Mouse (Mus musculus) heart, adult 11 months (tissue): ENCODE data around the gene Timeless.
"Not testable (repeated sequence)": the region's sequence is repeated elsewhere in the genome, so short reads cannot be mapped to it uniquely, and the experiment has no call there.

ENCODE experiments used
- DNase-seq: peaks from one replicate; pipeline ENCODE4 v3.0.0; 2022

Timeless gene

GRCm38 (mm10) chr10:128214112-128214511, 17.8 kb upstream of the Timeless start:
- not testable (repeated sequence) for DNase-seq

DNA sequence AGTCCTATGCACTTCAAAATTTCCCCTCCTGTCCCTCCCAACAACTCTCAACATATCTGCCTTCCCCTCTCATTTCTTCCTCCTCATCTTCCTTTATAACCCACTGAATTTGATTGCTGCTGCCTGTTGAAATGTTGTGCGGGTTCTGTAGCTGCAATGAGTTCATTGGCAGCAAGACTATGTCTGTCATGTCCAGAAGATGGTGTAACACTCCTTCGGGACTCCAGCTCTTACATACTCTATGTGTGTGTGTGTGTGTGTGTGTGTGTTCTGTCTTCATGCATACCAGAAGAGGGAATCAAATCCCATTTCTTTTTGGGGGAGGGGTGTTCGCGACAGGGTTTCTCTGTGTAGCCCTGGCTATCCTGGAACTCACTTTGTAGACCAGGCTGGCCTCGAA, 16.9 kb upstream of the Timeless start:
- no peak for DNase-seq

GRCm38 (mm10) chr10:128218387-128219117, 13.3 kb upstream of the Timeless start:
- no peak for DNase-seq

DNA sequence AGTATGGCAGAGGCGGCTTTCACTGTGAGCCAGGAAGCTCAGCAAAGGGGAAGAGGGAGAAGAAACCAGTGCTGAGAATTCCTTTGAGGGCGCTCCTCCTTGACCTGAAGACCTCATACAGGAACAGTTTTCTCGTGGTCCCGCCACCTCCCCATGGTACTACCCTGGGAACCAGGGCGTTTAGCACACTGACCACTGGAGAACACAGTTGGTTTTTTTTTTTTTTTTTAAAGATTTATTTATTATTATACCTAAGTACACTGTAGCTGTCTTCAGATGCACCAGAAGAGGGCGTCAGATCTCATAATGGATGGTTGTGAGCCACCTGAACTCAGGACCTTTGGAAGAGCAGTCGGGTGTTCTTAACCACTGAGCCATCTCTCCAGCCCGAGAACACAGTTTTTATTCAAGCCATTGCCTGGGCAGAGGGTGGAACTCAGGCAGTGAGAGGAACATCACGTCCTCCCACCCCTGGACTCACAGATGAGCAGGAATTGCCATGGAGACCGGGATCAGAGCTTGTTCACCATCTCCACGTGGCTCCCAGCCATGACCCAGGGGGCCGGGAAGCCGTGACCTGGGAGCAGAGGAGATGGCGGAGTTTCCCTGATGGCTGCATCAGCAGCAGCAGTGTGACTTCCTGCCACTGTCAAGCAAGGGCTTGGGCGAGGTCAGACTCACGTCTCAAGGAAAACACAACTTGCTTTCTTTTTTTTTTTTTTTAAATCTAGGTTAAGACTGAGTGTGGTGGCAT, 10.2 kb upstream of the Timeless start:
- DNase-seq = peak; percentile 92

GRCm38 (mm10) chr10:128225064-128225463, 6.8 kb upstream of the Timeless start:
- DNase-seq = peak; percentile 81

- DNase-seq = no peak
Observed at GRCm38 (mm10) chr10:128225538-128225937, 6.3 kb upstream of the Timeless start, which contains the start of gene Mip. TSS of gene Mip (plus strand) at chr10:128225838.

DNA sequence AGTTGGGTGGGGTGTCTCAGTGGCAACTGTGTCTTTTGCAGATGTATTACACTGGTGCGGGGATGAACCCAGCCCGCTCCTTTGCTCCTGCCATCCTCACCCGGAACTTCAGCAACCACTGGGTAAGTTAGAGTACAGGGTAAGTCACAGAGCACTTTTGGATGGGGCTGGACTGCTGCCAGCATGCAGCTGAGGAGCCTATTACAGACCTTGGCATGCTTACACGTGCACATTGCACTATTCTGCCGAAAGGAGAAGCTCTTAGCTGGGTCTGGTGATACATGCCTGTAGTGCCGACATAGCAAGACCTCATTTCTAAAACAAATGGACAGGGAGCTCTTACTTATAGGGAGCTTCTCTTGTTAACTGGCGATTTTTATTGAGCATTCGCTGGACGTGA, 4.3 kb upstream of the Timeless start:
- no peak for DNase-seq

- DNase-seq = no peak
Observed at GRCm38 (mm10) chr10:128228009-128228408, 3.9 kb upstream of the Timeless start.

- peak; percentile 86 for DNase-seq
Observed at GRCm38 (mm10) chr10:128230582-128230981, 1.3 kb upstream of the Timeless start.

- DNase-seq = peak; percentile 86
Observed at GRCm38 (mm10) chr10:128231146-128231545, 719 bp upstream of the Timeless start.

DNA sequence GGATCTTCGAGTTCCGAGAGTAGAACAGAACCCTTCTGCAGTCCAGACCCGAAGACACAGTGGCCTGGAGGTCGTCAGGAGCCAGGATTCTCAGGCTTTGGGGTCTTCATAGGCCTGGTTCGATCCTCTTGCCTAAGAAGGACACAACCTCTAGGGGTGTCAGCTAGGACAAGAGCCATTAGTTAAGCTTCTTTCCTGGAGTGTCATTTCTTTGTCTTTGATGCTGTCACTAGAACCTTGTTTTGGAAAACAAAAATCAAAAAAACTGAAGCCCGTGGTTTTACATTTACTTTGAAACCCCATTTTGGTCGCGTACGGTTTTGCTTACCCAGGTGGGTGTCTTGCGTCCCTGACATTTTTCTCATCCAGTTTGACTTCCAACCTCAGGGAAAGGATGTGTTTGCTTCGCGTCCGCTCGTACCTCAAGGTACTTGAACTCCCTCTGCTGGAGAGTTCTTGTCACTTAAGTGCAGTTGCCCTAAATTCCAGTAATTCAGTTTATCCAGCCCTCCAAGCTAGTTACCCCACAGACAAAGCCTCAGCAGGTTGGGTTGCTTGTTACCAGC, 638 bp downstream of the Timeless start:
- DNase-seq = peak; percentile 94

DNA sequence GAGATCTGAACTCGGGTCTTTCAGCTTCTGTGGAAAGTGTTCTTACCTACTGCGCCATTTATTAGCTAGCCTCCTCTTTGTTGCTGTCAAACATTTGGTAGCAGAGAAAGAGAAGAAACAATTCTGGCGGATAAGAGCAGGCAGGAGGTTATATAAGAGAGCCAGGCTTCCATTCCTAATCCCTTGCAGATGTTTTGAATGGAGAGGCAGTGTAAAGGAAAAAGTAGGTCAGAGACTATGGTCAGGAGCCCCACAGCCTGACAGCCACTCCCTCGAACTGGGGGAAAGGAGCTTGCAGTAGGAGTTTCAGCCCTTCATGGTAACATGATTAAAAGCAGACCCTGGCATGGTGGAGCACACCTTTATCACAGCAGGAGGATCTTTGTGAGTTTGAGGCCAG, 4.5 kb downstream of the Timeless start:
- no peak for DNase-seq

GRCm38 (mm10) chr10:128237807-128238480, 6.1 kb downstream of the Timeless start:
- DNase-seq = peak; percentile 98

GRCm38 (mm10) chr10:128239140-128239539, 7.3 kb downstream of the Timeless start:
- no peak for DNase-seq

- no peak for DNase-seq
Observed at GRCm38 (mm10) chr10:128240131-128240530, 8.3 kb downstream of the Timeless start.

DNA sequence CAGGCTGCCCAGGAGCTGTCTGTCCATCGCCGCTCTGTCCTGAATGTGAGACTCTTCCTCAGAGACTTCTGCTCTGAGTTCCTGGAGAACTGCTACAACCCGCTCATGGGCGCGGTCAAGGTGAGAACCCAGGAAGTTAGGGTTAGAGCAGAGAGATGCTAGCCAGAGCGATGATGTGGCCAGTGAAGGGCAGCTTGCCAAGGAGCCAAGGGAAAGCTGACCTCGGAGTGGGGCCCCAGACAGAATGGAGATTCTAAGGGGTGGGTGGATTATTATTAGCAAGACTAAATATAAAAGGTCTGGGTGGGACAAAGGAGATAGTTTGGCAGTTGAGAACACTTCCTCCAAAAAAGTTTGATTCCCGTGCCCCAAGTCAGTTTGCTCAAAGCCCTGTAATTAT, 11.4 kb downstream of the Timeless start:
- DNase-seq = peak; percentile 94

DNA sequence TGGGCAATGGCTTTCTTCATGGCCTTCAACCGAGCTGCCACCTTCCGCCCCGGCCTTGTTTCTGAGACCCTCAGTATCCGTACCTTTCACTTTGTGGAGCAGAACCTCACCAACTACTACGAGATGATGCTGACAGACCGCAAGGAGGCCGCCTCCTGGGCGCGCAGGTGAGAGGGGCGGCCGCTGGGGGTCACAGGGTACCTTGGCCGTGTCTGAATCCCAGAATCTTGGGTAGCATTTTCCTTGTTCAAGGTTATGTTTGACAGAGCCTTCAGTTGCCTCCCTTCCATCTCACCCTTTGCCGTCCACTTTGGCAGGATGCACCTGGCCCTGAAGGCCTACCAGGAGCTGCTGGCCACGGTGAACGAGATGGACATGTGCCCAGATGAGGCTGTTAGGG, 12.3 kb downstream of the Timeless start:
- DNase-seq = peak; percentile 91

- peak; percentile 99 for DNase-seq
Observed at GRCm38 (mm10) chr10:128247020-128247732, 15.3 kb downstream of the Timeless start.

DNA sequence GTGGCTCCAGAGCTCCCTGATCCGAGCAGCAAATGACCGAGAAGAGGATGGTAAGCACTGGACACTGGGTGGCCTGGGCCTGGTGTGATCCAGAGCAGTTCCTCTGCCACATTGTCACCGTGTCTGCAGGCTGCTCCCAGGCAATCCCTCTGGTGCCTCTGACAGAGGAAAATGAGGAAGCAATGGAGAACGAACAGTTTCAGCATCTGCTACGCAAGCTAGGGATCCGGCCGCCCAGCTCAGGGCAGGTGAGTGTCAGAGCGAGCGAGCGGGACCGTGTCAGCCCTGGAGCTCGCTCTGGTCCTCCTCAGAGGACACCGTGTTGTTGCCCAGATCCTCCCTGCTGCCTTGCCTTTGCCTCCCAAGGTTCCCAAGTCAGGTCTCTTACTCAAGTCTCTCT, 18.7 kb downstream of the Timeless start:
- peak; percentile 91 for DNase-seq

GRCm38 (mm10) chr10:128253677-128254255, 21.9 kb downstream of the Timeless start, which contains the start of gene Apon:
TSS of gene Apon (plus strand) at chr10:128254096.
- no peak for DNase-seq

GRCm38 (mm10) chr10:128255925-128256324, 24.1 kb downstream of the Timeless start:
- no peak for DNase-seq

GRCm38 (mm10) chr10:128256328-128256727, 24.5 kb downstream of the Timeless start:
- DNase-seq = no peak
